Mouse (Mus musculus) thymus, adult 2 months (tissue): ENCODE data around the gene Dock9.

Experiments
- CTCF ChIP-seq: fragments of 200-500 bp; IDR thresholded peaks from 2 replicates; pipeline ENCODE4 v1.5.1; 2012; ENCODE audit warnings: mild to moderate bottlenecking, control low read depth, low read length, moderate library complexity, borderline replicate concordance; ENCODE audit not compliant: control insufficient read depth, poor library complexity, insufficient read depth; ENCODE audit errors: extremely low read depth
- POLR2A ChIP-seq: fragments of 200-500 bp; IDR thresholded peaks from 2 replicates; pipeline ENCODE4 v1.6.1; 2012; ENCODE audit warnings: mild to moderate bottlenecking, low read length, control low read depth, moderate library complexity; ENCODE audit not compliant: control insufficient read depth, poor library complexity, insufficient read depth; ENCODE audit errors: extremely low read depth

DNA sequence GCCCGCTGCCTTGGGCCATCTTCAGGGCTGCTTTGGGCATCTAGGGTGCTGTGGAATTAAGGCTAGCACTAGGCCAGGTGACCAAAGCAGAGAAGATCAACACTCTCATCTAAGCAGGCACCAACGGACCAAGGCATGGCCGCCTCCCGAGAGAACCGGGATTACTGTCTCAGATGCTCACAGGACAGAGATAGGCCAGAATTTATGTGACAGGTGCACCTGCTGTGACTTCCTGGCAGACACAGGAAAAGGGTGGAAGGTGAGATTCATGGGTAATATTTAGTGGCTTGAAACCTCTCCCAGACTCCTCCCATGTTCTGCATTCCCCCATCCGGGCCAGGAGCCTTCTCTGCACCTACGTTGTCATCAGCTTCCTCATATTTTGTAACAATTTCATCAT lies 2.1 kb downstream of the Dock9 start:
- TF ChIP-seq POLR2A (no peak), CTCF (no peak)
